Comparison of ENCODE assay signal across 9 mouse cellular contexts in genomic region chr5:38197482-38197823, GRCm38 (mm10). TPM values are rescaled to one million over a fixed set of nuclear protein-coding genes. Genes with fewer than 3 reads are reported as not detected.
DNase-seq lines count a peak whose midpoint lies in the region; ATAC-seq and TF ChIP-seq lines count a peak whose summit lies in the region.
"Had no signal": no experiment of that assay in that cellular context is flagged by ENCODE, and none has a peak within 500 bp of the region (broad histone marks: within the 10 kb centered on the region; RNA-seq: fewer than 3 reads in every experiment).

No protein-coding gene starts in this region.

- 17% methylated on average over 7 of the region's 7 CpGs for WGBS in forebrain, postnatal 0 days
- WGBS in hindbrain, embryonic 13.5 days: 19% methylated on average over 7 of the region's 7 CpGs

- H3K4me3 ChIP-seq in forebrain, postnatal 0 days (ENCODE audit: low read depth, low read length): no peak overlapping the region
- H3K4me3 ChIP-seq in hindbrain, embryonic 13.5 days: no peak overlapping the region
- H3K4me3 ChIP-seq: megakaryocyte, embryonic 14.5 days had no signal

- no peak overlapping the region for H3K4me2 ChIP-seq in forebrain, postnatal 0 days (ENCODE audit: low read depth)
- H3K4me2 ChIP-seq in hindbrain, embryonic 13.5 days: no peak overlapping the region

- H3K27ac ChIP-seq in forebrain, postnatal 0 days (ENCODE audit: low read depth, low read length): no peak overlapping the region
- H3K27ac ChIP-seq in hindbrain, embryonic 13.5 days: no peak overlapping the region

- no peak overlapping the region for H3K9ac ChIP-seq in forebrain, postnatal 0 days
- H3K9ac ChIP-seq in hindbrain, embryonic 13.5 days: no peak overlapping the region

- DNase-seq in MN1 (ENCODE audit: low spot score): peak; percentile 89
- DNase-seq in cerebellum, adult 18-20 months: peak; percentile 85 to 91
- DNase-seq in forebrain, postnatal 0 days: peak; percentile 93
- peak; percentile 86 to 92 for DNase-seq in layer of hippocampus, postnatal 14 days (ENCODE audit: low spot score in 2 of 2)
- DNase-seq in right cerebral cortex, postnatal 10 days (ENCODE audit: low spot score in 2 of 2): peak; percentile 86 to 93
- DNase-seq in urinary bladder, postnatal 14 days (ENCODE audit: low spot score): peak; percentile 80

- peak; percentile 88 for ATAC-seq in forebrain, postnatal 0 days
- ATAC-seq in hindbrain, embryonic 13.5 days (ENCODE audit: low FRiP score): peak; percentile 79
- peak; percentile 82 for ATAC-seq in megakaryocyte, adult 5-6 weeks (ENCODE audit: poor library complexity, severe bottlenecking)

- peaks cover 29% of the 10 kb centered on the region for H3K36me3 ChIP-seq in forebrain, postnatal 0 days (ENCODE audit: insufficient read depth)
- peaks cover 39% of the 10 kb centered on the region for H3K36me3 ChIP-seq in hindbrain, embryonic 13.5 days

- H3K27me3 ChIP-seq in forebrain, postnatal 0 days (ENCODE audit: insufficient read depth, low read length): no peaks in the 10 kb centered on the region
- H3K27me3 ChIP-seq in hindbrain, embryonic 13.5 days: no peaks in the 10 kb centered on the region

- no peaks in the 10 kb centered on the region for H3K9me3 ChIP-seq in forebrain, postnatal 0 days (ENCODE audit: low read length)
- no peaks in the 10 kb centered on the region for H3K9me3 ChIP-seq in hindbrain, embryonic 13.5 days
- H3K9me3 ChIP-seq: megakaryocyte, embryonic 14.5 days had no signal

- no peaks in the 10 kb centered on the region for H3K4me1 ChIP-seq in forebrain, postnatal 0 days (ENCODE audit: insufficient read depth)
- no peaks in the 10 kb centered on the region for H3K4me1 ChIP-seq in hindbrain, embryonic 13.5 days (replicated peaks)

- peak; percentile 97 for TF ChIP-seq CTCF in forebrain, postnatal 0 days (IDR thresholded peaks at IDR 0.05; ENCODE audit: low read depth)

RNA-seq across cellular contexts. Expression of gene Zbtb49, which starts 22.8 kb away (rescaled TPM):
- 32.3 and 40.5 TPM in 2 replicates for total RNA-seq in forebrain, postnatal 0 days (2014; rRNA removed)
- 10.3 and 13.9 TPM in 2 replicates for polyA plus RNA-seq in forebrain, postnatal 0 days (2015; fragmentation: Nextera tagmentation; extraction: Ambion mirVana)
- 20.4 and 23.6 TPM in 2 replicates for polyA plus RNA-seq in hindbrain, embryonic 13.5 days (2015; fragmentation: Nextera tagmentation; extraction: Ambion mirVana)
- total RNA-seq in layer of hippocampus, postnatal 14 days (2021): 10 to 100 TPM; 17.5 to 19.6 TPM
- 4.4 and 6.0 TPM in 2 replicates for total RNA-seq in megakaryocyte, adult 5-6 weeks (2015)
- total RNA-seq in megakaryocyte, adult 5-6 weeks (2017): 4.0 and 7.7 TPM in 2 replicates

RNA-seq across cellular contexts. Expression of gene Lyar, which starts 22.8 kb away (rescaled TPM):
- total RNA-seq in forebrain, postnatal 0 days (2014; rRNA removed): 14.0 and 27.1 TPM in 2 replicates
- polyA plus RNA-seq in forebrain, postnatal 0 days (2015; fragmentation: Nextera tagmentation; extraction: Ambion mirVana): 40.5 and 41.8 TPM in 2 replicates
- polyA plus RNA-seq in hindbrain, embryonic 13.5 days (2015; fragmentation: Nextera tagmentation; extraction: Ambion mirVana): 55.7 and 58.4 TPM in 2 replicates
- total RNA-seq in layer of hippocampus, postnatal 14 days (2021): 10 to 100 TPM; 11.4 to 12.9 TPM
- 27.6 and 33.7 TPM in 2 replicates for total RNA-seq in megakaryocyte, adult 5-6 weeks (2015)
- total RNA-seq in megakaryocyte, adult 5-6 weeks (2017): 28.1 and 45.1 TPM in 2 replicates

RNA-seq across cellular contexts. Expression of gene Nsg1, which starts 37.7 kb away (rescaled TPM):
- total RNA-seq in forebrain, postnatal 0 days (2014; rRNA removed): 1,532 and 1,817 TPM in 2 replicates
- polyA plus RNA-seq in forebrain, postnatal 0 days (2015; fragmentation: Nextera tagmentation; extraction: Ambion mirVana): 1,881 and 1,970 TPM in 2 replicates
- 1,020 and 1,085 TPM in 2 replicates for polyA plus RNA-seq in hindbrain, embryonic 13.5 days (2015; fragmentation: Nextera tagmentation; extraction: Ambion mirVana)
- total RNA-seq in layer of hippocampus, postnatal 14 days (2021): 100 to 1,000 TPM; 561 to 567 TPM
- total RNA-seq in megakaryocyte, adult 5-6 weeks (2015): 0.39 TPM in 1 of 2 replicates, not detected in the other
- 1.2 TPM in 1 of 2 replicates, not detected in the other for total RNA-seq in megakaryocyte, adult 5-6 weeks (2017)

Comparison
In these comparisons a context has a peak if more than half of its experiments do, and no peak if none do; other contexts are left out.
1. RNA of gene Nsg1, which starts 37.7 kb away (total RNA-seq): 1,532 to 1,817 TPM in forebrain, postnatal 0 days and 561 to 567 TPM in layer of hippocampus, postnatal 14 days; 0.39 to 1.2 TPM in megakaryocyte, adult 5-6 weeks; every median in the first group is over 100 times any median in the second.
2. Peak in every context shown above with its lines, with median percentiles within 50 percentile points of each other: DNase-seq and ATAC-seq.